Mouse (Mus musculus): ENCODE data around the gene Hist2h3c2. TPM values are rescaled to one million over a fixed set of nuclear protein-coding genes. Genes with fewer than 3 reads are reported as not detected.
A peak's percentile ranks its signal among the peaks of the same experiment; 100 is the strongest.

Hist2h3c2 gene
- total and polyA plus RNA-seq, 3 experiments, result 1.3 to 1,173 (median 15.3) TPM

- TF ChIP-seq RCOR1 (conservative IDR thresholded peaks at IDR 0.05; ENCODE audit: low read depth, low read length), result 0 out of 2 replicates have a peak, but pooled peaks have one; percentile 36
- TF ChIP-seq PAX5 (IDR thresholded peaks at IDR 0.05; ENCODE audit: low read length), result no peak
- TF ChIP-seq MEF2A (IDR thresholded peaks at IDR 0.05; ENCODE audit: borderline replicate concordance, low read depth, low read length), result no peak; the same call in 1 of the 2 replicates
- TF ChIP-seq CHD1 (IDR thresholded peaks at IDR 0.05; ENCODE audit: low read depth, low read length), result peak; percentile 92
- TF ChIP-seq HCFC1 (IDR thresholded peaks at IDR 0.05; ENCODE audit: low read depth, low read length), result no peak; the same call in 1 of the 2 replicates
- TF ChIP-seq IRF4 (IDR thresholded peaks at IDR 0.05; ENCODE audit: low read depth, low read length), result 0 out of 2 replicates have a peak, but pooled peaks have one; percentile 45
- TF ChIP-seq MAX (IDR thresholded peaks at IDR 0.05; ENCODE audit: low read length), result peak; percentile 87
Observed at GRCm38 (mm10) chr3:96262216-96262875, 23.4 kb upstream of the Hist2h3c2 start (continued).

GRCm38 (mm10) chr3:96261623-96262022, 22.7 kb upstream of the Hist2h3c2 start:
- TF ChIP-seq E2F4 (IDR thresholded peaks at IDR 0.05; ENCODE audit: insufficient replicate concordance, low read depth, low read length) (no peak), CHD2 (IDR thresholded peaks at IDR 0.05; ENCODE audit: low read length) (no peak), UBTF (IDR thresholded peaks at IDR 0.05; ENCODE audit: low read depth, low read length) (no peak), ZNF384 (IDR thresholded peaks at IDR 0.05; ENCODE audit: low read depth, low read length) (no peak), ZKSCAN1 (IDR thresholded peaks at IDR 0.05; ENCODE audit: borderline replicate concordance, low read depth, low read length) (no peak), ZMIZ1 (IDR thresholded peaks at IDR 0.05; ENCODE audit: low read depth, low read length) (no peak), CTCF (conservative IDR thresholded peaks at IDR 0.05 in 1 of 2, IDR thresholded peaks at IDR 0.05 in 1 of 2; ENCODE audit: low read depth in 2 of 2, low read length in 2 of 2) (peak in 1 of 2 experiments; percentile 64; a peak in 2 of 4 replicates), HCFC1 (IDR thresholded peaks at IDR 0.05; ENCODE audit: low read depth, low read length) (0 out of 2 replicates have a peak, but pooled peaks have one; percentile 13), SMC3 (IDR thresholded peaks at IDR 0.05; ENCODE audit: low read depth, low read length) (peak; percentile 18), MXI1 (IDR thresholded peaks at IDR 0.05; ENCODE audit: low read depth, low read length) (0 out of 2 replicates have a peak, but pooled peaks have one; percentile 23), USF1 (IDR thresholded peaks at IDR 0.05; ENCODE audit: low read depth, low read length) (no peak), JUND (conservative IDR thresholded peaks at IDR 0.05; ENCODE audit: low read depth, low read length) (no peak), MYC (IDR thresholded peaks at IDR 0.05; ENCODE audit: low read depth, low read length) (peak; percentile 83), SIN3A (IDR thresholded peaks at IDR 0.05; ENCODE audit: low read length) (peak; percentile 44; the same call in 1 of the 2 replicates), PAX5 (IDR thresholded peaks at IDR 0.05; ENCODE audit: low read length) (no peak)
- 0 out of 2 replicates have a peak, but pooled peaks cover 10% of the 10 kb centered on the region for H3K79me2 ChIP-seq (replicated peaks; ENCODE audit: control insufficient read depth, extremely low read depth, insufficient read depth, poor library complexity, severe bottlenecking)
- peak overlapping the region; percentile 98 for H3K27ac ChIP-seq (ENCODE audit: insufficient read depth, low read depth)
- H3K4me2 ChIP-seq (ENCODE audit: insufficient read depth, low read depth, poor library complexity, severe bottlenecking), result peak overlapping the region; percentile 81
- H3K36me3 ChIP-seq (replicated peaks in 1 of 2; ENCODE audit: control insufficient read depth in 1 of 2, insufficient read depth in 1 of 2, low read length in 1 of 2), result no peaks in the 10 kb centered on the region
- in situ Hi-C loops (cut with MboI; ENCODE audit: low pct_ligation_motif_present, low pct_unique_long_range_greater_than_20kb, low sequenced_read_pairs) (no loop called here), dilution Hi-C loops (cut with MboI; ENCODE audit: extremely low pct_ligation_motif_present, extremely low pct_unique_long_range_greater_than_20kb, low sequenced_read_pairs) (no loop called here)
- peak; percentile 43 for DNase-seq (ENCODE audit: extremely low read depth)
- no peaks in the 10 kb centered on the region for H3K27me3 ChIP-seq (replicated peaks)
- H3K4me3 ChIP-seq (replicated peaks in 1 of 3; ENCODE audit: low read depth in 2 of 3, low read length in 2 of 3, poor library complexity in 1 of 3), result peak overlapping the region; percentile 62 to 67 (median 63)
- H3K4me1 ChIP-seq (ENCODE audit: control insufficient read depth in 1 of 2, insufficient read depth in 2 of 2), result peaks cover 0 to 37% of the 10 kb centered on the region in 2 experiments; a peak in 2 of 4 replicates
- H3K9ac ChIP-seq (ENCODE audit: insufficient read depth, low read depth), result peak overlapping the region; percentile 85
- no peaks in the 10 kb centered on the region for H3K9me3 ChIP-seq (replicated peaks; ENCODE audit: low read length)
